Mouse (Mus musculus): ENCODE results near the gene Trp53.
A peak's percentile ranks its signal among the peaks of the same experiment; 100 is the strongest.
"Not testable (repeated sequence)": the region's sequence is repeated elsewhere in the genome, so short reads cannot be mapped to it uniquely, and the experiment has no call there.

Gene Trp53

GRCm38 (mm10) chr11:69601768-69602167, 21.6 kb downstream of the Trp53 start:
- DNase-seq, result no peak

- no peak for DNase-seq
These were observed 23.4 kb downstream of the Trp53 start for GRCm38 (mm10) chr11:69603516-69603915.

DNA sequence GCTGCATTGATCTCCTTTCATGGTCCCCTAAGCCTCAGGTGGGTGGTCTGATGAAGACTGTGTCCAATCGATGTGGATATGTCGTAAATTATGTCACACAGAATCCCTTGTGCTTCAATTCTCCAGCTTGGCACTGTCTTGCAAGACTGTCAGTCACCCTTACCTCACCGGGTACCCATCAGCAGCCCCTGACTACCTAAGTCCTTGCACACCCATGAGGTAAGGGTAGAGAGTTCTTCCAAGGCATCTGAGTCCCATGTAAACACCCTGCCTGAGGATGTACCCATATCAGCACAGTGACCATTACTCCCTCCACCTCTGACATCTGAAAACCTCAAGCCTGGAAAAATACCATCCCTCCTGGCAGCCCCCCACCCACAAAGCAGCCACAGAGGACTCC, 24.2 kb downstream of the Trp53 start:
- no peak for DNase-seq

DNA sequence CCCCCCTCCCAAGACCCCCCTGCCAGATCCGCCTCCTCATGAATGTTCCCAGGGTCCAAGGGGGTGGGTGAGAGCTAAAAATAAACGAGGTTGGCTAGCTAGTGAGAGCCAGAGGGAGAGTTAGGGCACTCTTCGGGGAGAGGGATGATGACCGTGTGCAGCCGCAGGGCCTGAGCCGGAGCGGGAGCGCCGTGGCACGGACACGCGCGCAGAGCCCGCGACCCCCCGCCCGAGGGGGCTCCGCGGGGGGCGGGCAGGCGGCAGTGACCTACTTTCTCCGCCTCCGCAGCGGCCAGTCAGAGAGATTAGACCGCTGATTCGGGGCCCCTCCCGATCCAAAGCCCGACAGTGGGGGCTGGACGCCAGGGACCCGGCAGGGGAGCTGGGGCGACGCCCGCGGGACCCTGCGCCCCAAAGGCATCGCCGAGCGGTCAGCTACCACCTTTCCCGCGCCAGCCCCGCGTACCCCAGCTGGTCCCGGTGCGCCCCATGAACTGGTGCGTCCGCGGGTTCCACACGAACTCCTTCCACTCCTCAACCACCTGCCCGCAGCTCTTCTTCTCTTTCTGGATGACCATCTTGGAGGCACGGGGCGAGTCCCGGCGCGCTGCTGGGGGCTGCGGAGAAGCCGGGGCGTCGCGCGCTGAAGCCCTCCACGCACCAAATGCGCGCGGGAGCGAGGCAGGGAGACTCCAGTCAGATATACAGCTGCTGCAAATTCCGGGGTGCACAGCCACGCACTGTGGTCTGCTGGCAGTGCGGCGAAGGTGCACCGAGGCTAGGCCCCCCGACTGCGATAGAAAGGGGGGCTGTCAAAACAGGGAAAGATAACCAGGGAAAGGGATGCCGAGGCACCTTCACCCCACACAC, 24.9 kb downstream of the Trp53 start:
- DNase-seq, result peak; percentile 85

- DNase-seq, result peak; percentile 90
These were observed 25.7 kb downstream of the Trp53 start, which contains the start of gene Atp1b2 for GRCm38 (mm10) chr11:69605726-69606490. Atp1b2 (minus strand) TSS chr11:69605942.

- no peak for DNase-seq
These were observed 26.3 kb downstream of the Trp53 start for GRCm38 (mm10) chr11:69606491-69606795.

GRCm38 (mm10) chr11:69606832-69607231, 26.7 kb downstream of the Trp53 start:
- DNase-seq, result no peak

GRCm38 (mm10) chr11:69608525-69608924, 28.4 kb downstream of the Trp53 start:
- no peak for DNase-seq

GRCm38 (mm10) chr11:69609416-69609815, 29.3 kb downstream of the Trp53 start:
- no peak for DNase-seq

GRCm38 (mm10) chr11:69610899-69611298, 30.7 kb downstream of the Trp53 start:
- DNase-seq, result no peak

DNA sequence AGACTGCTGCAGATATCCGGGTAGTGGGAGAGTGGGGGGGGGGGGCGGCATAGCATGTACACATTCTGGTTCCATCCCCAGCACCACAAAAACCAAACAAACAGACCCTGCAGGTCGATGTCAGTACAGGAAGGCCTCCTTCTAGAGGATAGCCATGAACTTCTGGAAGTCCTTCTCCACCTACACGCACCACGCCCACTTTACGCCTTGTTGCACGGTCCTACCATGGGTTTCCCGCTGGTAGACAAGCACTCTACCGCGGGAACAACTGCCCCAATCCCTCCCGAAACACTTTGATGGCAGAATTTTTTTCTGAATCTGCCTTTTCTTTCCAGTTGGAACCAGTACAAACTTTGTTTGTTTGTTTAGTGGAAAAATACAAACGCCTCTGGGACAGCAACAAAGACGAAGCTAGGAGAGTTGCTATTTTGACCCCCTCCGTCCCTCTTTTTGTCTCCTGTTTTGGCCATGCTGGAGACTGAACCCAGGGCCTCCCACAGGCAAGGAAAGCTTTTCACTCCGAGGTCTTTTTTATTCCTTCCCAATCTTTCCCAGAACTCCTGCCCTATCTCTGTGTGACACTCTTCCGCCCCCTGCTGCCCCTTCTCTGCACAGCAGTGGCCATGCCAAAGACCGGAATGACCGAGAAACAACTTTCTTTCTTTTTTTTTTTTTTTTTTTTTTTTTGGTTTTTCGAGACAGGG, 33.5 kb downstream of the Trp53 start:
- DNase-seq, result peak; percentile 82

GRCm38 (mm10) chr11:69614257-69614588, 34.1 kb downstream of the Trp53 start:
- not testable (repeated sequence) for DNase-seq

DNA sequence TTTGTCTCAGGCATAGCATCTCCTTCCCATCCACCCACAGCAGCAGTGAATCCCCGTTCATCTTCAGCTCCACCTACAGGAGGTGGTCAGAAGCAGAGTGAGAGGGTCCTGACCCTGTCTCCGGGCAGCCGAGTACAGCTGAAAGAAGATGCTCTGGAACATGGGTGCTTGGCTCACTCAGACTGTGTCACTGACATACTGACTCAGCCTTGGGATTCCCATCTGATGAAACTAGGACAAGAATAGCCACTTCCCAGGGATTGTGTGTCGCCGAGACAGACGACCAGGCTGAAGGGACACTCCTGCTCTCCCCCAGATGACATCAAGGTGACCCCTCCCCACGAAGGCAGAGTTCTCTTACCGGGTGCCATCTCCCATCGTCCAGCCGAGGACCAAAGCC, 36.6 kb downstream of the Trp53 start:
- no peak for DNase-seq

GRCm38 (mm10) chr11:69617805-69618204, 37.6 kb downstream of the Trp53 start, which contains the start of gene Shbg:
Shbg (minus strand) TSS chr11:69617905.
- DNase-seq, result no peak

GRCm38 (mm10) chr11:69620394-69621081, 40.4 kb downstream of the Trp53 start:
- no peak for DNase-seq

DNA sequence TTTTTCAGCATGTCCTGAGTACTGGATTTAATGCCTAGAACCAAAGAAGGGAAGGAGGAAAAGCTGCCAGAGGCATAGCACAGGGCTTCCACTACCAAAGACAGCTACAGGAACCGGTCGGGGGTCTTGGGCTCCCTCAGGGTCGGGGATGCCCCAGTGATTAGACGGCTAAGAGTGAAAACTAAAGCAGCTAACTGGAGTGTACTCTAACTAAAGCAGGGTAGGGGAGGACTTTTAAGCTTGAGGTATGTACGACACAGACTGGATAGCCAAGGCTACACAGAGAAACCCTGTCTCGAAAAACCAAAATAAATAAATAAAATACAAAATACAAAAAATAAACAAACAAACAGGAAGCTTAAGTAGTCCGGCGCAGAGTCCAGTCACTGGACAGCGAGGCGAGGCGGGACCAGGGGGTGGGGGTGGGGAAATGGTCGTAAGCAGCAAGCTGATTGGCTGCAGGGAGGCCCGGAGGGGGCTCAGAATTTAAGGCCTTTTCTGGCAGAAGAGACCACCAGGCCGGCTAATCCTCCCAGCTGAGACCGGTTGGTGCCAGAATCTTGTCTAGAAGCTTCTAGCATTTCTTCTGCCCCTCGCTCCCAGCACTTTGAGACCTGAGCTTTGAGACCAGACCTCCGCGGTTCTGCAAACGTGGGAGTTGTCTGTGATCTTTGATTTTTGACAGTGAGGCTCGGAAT, 41.6 kb downstream of the Trp53 start, which contains the start of gene Sat2:
Gene Sat2, plus strand, starts transcription at position 454 of the 698 bp plus-strand sequence.
- DNase-seq, result peak; percentile 54

DNA sequence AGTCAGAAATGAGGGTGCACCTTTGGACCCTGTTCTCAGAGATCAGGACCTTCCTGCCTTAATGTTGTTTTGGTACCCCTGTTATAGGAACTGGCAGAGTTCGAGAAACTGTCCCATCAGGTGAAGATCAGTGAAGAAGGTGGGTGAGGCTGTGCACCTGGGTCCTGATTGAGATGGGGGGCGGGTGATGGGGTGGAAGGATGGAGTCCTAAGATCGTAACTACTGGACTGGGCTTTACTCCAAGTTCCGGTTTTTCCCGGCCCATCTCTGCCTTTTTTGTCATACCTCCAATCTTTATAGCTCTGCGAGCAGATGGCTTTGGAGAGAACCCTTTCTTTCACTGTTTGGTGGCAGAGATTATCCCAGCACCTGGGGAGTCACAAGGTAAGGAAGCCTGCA, 42.2 kb downstream of the Trp53 start:
- peak; percentile 61 for DNase-seq

DNA sequence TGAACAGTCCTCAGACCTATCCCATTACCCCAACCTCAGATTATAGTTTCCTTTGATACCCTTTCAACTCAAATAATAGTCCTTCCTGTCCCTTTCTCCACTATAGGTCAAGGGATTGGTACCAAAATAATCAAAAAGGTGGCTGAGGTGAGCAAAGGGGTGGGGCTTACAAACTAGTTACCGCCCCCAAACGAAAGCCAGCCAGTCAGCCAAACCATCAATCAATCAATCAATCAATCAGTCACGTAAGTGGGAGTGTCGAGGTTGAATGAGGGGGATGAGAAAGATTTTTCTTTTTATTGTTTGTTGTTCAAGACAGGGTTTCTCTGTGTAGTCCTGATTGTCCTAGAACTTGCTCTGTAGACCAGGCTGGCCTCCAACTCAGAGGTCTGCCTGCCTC, 42.8 kb downstream of the Trp53 start:
- DNase-seq, result no peak

GRCm38 (mm10) chr11:69624339-69624738, 44.2 kb downstream of the Trp53 start:
- DNase-seq, result not testable (repeated sequence)

DNA sequence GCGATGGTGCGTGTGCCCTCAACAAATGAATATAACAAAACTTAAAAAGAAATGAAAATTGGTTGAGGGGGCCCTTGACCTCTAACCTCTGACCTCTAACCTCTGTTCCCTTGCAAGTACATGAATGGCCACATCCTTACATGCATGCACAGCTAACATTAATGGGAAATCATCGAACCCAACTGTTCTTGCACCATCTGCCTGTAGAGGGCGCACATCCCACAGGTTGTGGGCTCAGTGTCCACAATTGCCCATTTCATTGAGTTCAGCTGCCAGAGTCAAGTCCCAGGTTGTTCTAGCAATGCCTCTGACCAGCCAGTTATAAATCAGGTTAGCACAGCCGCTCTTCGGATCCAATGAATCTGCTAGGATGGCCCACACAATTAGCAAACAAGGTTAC, 48.1 kb downstream of the Trp53 start:
- DNase-seq, result peak; percentile 82

DNA sequence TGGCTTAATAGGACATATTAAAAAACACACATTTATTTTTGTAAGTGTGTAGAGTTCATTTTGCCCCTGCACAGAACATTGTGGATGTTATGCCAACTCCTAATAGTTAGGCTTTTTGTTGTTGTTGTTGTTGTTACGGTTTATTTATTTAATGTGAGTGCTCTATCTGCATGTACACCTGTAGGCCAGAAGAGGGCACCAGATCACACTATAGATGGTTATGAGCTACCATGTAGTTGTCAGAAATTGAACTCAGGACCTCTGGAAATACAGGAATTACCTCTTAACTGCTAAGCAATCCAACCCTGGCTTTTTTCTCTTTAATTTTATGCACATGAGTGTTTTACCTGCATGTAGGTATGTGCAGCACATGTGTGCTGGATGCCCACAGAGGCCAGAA, 49.6 kb downstream of the Trp53 start:
- DNase-seq, result no peak
